Mouse (Mus musculus): ENCODE data around the gene Gm3233. TPM values are rescaled to one million over a fixed set of nuclear protein-coding genes. Genes with fewer than 3 reads are reported as not detected.
"Not testable (repeated sequence)": the region's sequence is repeated elsewhere in the genome, so short reads cannot be mapped to it uniquely, and the experiment has no call there.

Gene Gm3233
- polyA plus RNA-seq, 1 experiment from 2014 or later, result not detected

DNA sequence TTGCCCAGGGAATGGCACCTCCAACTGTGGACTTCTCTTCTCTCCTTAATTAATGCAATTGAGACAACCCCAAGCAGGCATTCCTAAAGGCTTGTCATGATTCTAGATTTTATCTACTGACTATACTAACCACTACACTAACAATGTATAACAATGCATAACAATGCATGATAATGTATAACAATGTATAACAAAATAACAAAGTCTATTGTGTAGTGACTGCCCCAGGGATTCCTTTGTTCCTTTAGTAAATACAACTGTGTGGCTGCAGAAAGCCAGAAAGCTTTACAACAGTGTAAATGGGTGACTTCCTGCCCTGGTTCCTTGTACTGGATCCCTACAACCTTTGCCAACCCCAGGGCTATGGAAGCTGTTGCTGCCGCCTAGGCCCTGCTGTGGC, 23.6 kb downstream of the Gm3233 start:
- no peaks in the 10 kb centered on the region for H3K27me3 ChIP-seq (ENCODE audit: insufficient read depth, low read length)
- no peak for ATAC-seq (ENCODE audit: low FRiP score, low TSS enrichment)
- WGBS, result 100% methylated on average over 1 of the region's 1 CpGs

DNA sequence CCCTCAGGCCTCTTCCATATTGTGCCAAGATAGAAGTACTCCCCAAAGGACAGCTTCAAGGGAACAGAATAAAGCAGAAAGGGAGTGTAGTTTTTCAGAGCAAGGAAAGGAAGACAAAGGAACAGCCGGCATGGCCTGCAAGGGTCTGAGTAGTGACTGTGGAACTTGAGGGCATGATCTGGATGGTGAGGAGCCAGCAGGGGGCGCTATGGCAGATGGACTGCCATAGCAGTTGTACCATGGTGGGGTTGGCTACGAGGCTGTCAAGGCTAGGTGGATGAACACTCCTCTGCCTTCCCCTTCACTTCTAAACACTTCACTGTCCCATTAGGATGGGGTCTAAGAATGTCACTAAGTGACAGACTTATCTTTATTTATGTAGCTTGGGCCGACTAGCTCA, 30.2 kb downstream of the Gm3233 start:
- Histone ChIP-seq H3K36me3 (ENCODE audit: insufficient read depth, low read length) (no peaks in the 10 kb centered on the region), H3K4me2 (replicated peaks; ENCODE audit: low read depth, low read length) (no peak overlapping the region), H3K9me3 (ENCODE audit: low read length) (no peaks in the 10 kb centered on the region), H3K27me3 (ENCODE audit: insufficient read depth, low read length) (no peaks in the 10 kb centered on the region), H3K27ac (ENCODE audit: low read length) (no peak overlapping the region), H3K4me1 (ENCODE audit: insufficient read depth, low read length) (no peaks in the 10 kb centered on the region), H3K9ac (replicated peaks; ENCODE audit: low read length) (no peak overlapping the region), H3K4me3 (ENCODE audit: low read length) (no peak overlapping the region)
- WGBS, result 47% methylated on average over 4 of the region's 4 CpGs
- no peak for ATAC-seq (ENCODE audit: low FRiP score, low TSS enrichment)

More for the DNA sequence above, 23.6 kb downstream of the Gm3233 start:
- Histone ChIP-seq H3K36me3 (ENCODE audit: insufficient read depth, low read length) (no peaks in the 10 kb centered on the region), H3K4me1 (ENCODE audit: insufficient read depth, low read length) (no peaks in the 10 kb centered on the region), H3K27ac (ENCODE audit: low read length) (no peak overlapping the region), H3K4me2 (replicated peaks; ENCODE audit: low read depth, low read length) (no peak overlapping the region), H3K9me3 (ENCODE audit: low read length) (no peaks in the 10 kb centered on the region; the same call in 1 of the 2 replicates), H3K9ac (replicated peaks; ENCODE audit: low read length) (no peak overlapping the region), H3K4me3 (ENCODE audit: low read length) (no peak overlapping the region)

DNA sequence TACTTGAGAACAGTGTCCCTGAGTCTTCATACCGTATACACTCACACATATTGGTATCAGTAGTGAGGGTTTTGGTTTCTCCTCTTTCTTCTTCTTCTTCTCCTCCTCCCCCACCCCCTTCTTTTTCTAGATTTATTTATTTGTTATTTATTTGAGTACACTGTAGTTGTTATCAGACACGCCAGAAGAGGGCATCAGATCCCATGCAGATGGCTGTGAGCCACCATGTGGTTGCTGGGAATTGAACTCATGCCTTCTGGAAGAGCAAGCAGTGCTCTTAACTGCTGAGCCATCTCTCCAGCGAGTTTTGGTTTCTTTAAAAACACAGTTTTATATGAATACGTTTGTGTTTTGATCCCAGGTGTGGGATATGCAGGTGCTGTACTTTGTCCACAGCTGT, 31.2 kb downstream of the Gm3233 start:
- Histone ChIP-seq H3K9ac (replicated peaks; ENCODE audit: low read length) (no peak overlapping the region), H3K4me2 (replicated peaks; ENCODE audit: low read depth, low read length) (no peak overlapping the region), H3K27me3 (ENCODE audit: insufficient read depth, low read length) (no peaks in the 10 kb centered on the region), H3K4me3 (ENCODE audit: low read length) (no peak overlapping the region), H3K4me1 (ENCODE audit: insufficient read depth, low read length) (no peaks in the 10 kb centered on the region), H3K36me3 (ENCODE audit: insufficient read depth, low read length) (no peaks in the 10 kb centered on the region), H3K9me3 (ENCODE audit: low read length) (no peaks in the 10 kb centered on the region), H3K27ac (ENCODE audit: low read length) (no peak overlapping the region)
- WGBS, result 57% methylated on average over 4 of the region's 4 CpGs
- ATAC-seq (ENCODE audit: low FRiP score, low TSS enrichment), result no peak

- H3K4me1 ChIP-seq (ENCODE audit: insufficient read depth, low read length), result no peaks in the 10 kb centered on the region
- no peaks in the 10 kb centered on the region for H3K27me3 ChIP-seq (ENCODE audit: insufficient read depth, low read length)
- WGBS, result 45% methylated on average over 3 of the region's 3 CpGs
- no peak within 1 kb of the TSS for H3K4me3 ChIP-seq (ENCODE audit: low read length)
- H3K4me2 ChIP-seq (replicated peaks; ENCODE audit: low read depth, low read length), result no peak within 1 kb of the TSS
- no peaks in the 10 kb centered on the region for H3K36me3 ChIP-seq (ENCODE audit: insufficient read depth, low read length)
- no peaks in the 10 kb centered on the region for H3K9me3 ChIP-seq (ENCODE audit: low read length)
- no peak for ATAC-seq (ENCODE audit: low FRiP score, low TSS enrichment)
- no peak within 1 kb of the TSS for H3K27ac ChIP-seq (ENCODE audit: low read length)
- H3K9ac ChIP-seq (replicated peaks; ENCODE audit: low read length), result no peak within 1 kb of the TSS
These were observed 33.3 kb downstream of the Gm3233 start, which contains the start of gene Gm10100 for GRCm38 (mm10) chr10:77726186-77726585. TSS of gene Gm10100 (plus strand) at chr10:77726486.

DNA sequence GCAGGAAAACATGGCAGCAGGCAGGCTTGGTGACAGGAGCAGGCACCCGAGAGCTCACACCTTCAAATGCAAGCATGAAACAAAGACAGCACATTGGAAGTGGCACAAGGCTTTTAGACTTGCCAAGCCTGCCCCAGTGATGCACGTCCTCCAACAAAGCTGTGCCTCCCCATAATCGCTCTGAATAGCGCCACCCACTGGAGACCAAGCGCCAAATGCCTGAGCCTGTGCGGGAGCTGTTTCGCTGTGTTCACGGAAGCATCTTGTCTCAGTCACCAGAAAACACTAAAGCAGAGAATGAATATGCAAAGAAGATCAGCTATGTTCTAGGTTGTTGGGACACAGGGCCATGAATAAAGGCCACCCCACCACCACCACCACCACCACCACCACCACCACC, 34.6 kb downstream of the Gm3233 start:
- Histone ChIP-seq H3K36me3 (ENCODE audit: insufficient read depth, low read length) (no peaks in the 10 kb centered on the region), H3K9me3 (ENCODE audit: low read length) (peaks cover 5% of the 10 kb centered on the region; the same call in 1 of the 2 replicates)
- WGBS, result 75% methylated on average over 8 of the region's 8 CpGs

GRCm38 (mm10) chr10:77720299-77720698, 39.2 kb downstream of the Gm3233 start, which contains the start of gene Krtap12-1:
TSS of gene Krtap12-1 (plus strand) at chr10:77720599.
- 85% methylated on average over 1 of the region's 1 CpGs for WGBS
- H3K4me1 ChIP-seq (ENCODE audit: insufficient read depth, low read length); ATAC-seq (ENCODE audit: low FRiP score, low TSS enrichment): not testable (repeated sequence)

More for the DNA sequence above, 34.6 kb downstream of the Gm3233 start:
- ATAC-seq (ENCODE audit: low FRiP score, low TSS enrichment), result no peak
- Histone ChIP-seq H3K4me2 (replicated peaks; ENCODE audit: low read depth, low read length) (no peak overlapping the region), H3K27ac (ENCODE audit: low read length) (no peak overlapping the region), H3K4me3 (ENCODE audit: low read length) (no peak overlapping the region), H3K9ac (replicated peaks; ENCODE audit: low read length) (no peak overlapping the region), H3K4me1 (ENCODE audit: insufficient read depth, low read length) (no peaks in the 10 kb centered on the region), H3K27me3 (ENCODE audit: insufficient read depth, low read length) (no peaks in the 10 kb centered on the region)

DNA sequence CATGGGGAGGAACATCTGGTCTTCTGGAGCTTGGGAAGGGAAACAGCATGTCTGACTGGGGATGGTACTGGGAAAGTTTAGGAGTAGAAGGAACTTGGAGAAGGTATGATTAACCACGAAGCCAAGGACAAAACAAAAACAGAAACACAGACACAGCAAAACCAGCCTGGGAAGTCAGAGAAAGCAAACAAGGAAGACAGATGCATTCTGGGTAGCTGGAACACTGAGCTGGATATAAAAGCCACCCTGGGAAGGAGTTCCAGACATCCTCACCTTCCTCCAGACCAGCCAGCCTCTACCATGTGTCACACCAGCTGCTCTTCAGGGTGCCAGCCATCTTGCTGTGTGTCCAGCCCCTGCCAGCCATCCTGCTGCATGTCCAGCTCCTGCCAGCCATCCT, 44.0 kb downstream of the Gm3233 start, which contains the start of gene Gm10142:
Gene Gm10142, plus strand, starts transcription at position 301 of the 400 bp plus-strand sequence.
- Histone ChIP-seq H3K9ac (replicated peaks; ENCODE audit: low read length) (no peak within 1 kb of the TSS), H3K4me2 (replicated peaks; ENCODE audit: low read depth, low read length) (no peak within 1 kb of the TSS), H3K4me1 (ENCODE audit: insufficient read depth, low read length) (no peaks in the 10 kb centered on the region), H3K27ac (ENCODE audit: low read length) (no peak within 1 kb of the TSS), H3K36me3 (ENCODE audit: insufficient read depth, low read length) (no peaks in the 10 kb centered on the region), H3K9me3 (ENCODE audit: low read length) (peaks cover 5% of the 10 kb centered on the region; the same call in 1 of the 2 replicates), H3K27me3 (ENCODE audit: insufficient read depth, low read length) (no peaks in the 10 kb centered on the region), H3K4me3 (ENCODE audit: low read length) (no peak within 1 kb of the TSS)
- WGBS, result 92% methylated on average over 1 of the region's 1 CpGs
- no peak for ATAC-seq (ENCODE audit: low FRiP score, low TSS enrichment)

More at GRCm38 (mm10) chr10:77720299-77720698, 39.2 kb downstream of the Gm3233 start, which contains the start of gene Krtap12-1:
- H3K27ac ChIP-seq (ENCODE audit: low read length); H3K4me2 ChIP-seq (replicated peaks; ENCODE audit: low read depth, low read length); H3K27me3 ChIP-seq (ENCODE audit: insufficient read depth, low read length); H3K9me3 ChIP-seq (ENCODE audit: low read length); H3K36me3 ChIP-seq (ENCODE audit: insufficient read depth, low read length); H3K9ac ChIP-seq (replicated peaks; ENCODE audit: low read length); H3K4me3 ChIP-seq (ENCODE audit: low read length): not testable (repeated sequence)

- H3K36me3 ChIP-seq (ENCODE audit: insufficient read depth, low read length), result no peaks in the 10 kb centered on the region
- ATAC-seq (ENCODE audit: low FRiP score, low TSS enrichment), result no peak
- no peaks in the 10 kb centered on the region for H3K9me3 ChIP-seq (ENCODE audit: low read length)
- H3K4me3 ChIP-seq (ENCODE audit: low read length), result no peak overlapping the region
- H3K4me2 ChIP-seq (replicated peaks; ENCODE audit: low read depth, low read length), result no peak overlapping the region
- 57% methylated on average over 4 of the region's 4 CpGs for WGBS
- no peaks in the 10 kb centered on the region for H3K4me1 ChIP-seq (ENCODE audit: insufficient read depth, low read length)
- H3K9ac ChIP-seq (replicated peaks; ENCODE audit: low read length), result no peak overlapping the region
- H3K27me3 ChIP-seq (ENCODE audit: insufficient read depth, low read length), result no peaks in the 10 kb centered on the region
- H3K27ac ChIP-seq (ENCODE audit: low read length), result no peak overlapping the region
These were observed 45.7 kb downstream of the Gm3233 start for GRCm38 (mm10) chr10:77713734-77714133.

DNA sequence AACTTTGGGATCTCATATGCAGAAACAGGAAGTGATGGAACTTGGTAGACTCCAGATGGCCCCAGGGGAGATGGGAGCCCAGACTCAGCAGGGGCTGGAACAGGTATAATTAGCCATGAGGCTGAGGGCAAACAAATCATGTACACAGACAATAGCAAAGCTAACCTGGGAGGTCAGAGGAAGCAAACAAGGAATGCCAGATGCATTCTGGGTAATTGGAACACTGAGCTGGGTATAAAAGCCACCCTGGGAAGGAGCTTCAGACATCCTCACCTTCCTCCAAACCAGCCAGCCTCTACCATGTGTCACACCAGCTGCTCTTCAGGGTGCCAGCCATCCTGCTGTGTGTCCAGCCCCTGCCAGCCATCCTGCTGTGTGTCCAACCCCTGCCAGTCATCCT, 48.3 kb downstream of the Gm3233 start, which contains the start of gene Gm10024:
Gene Gm10024, plus strand, starts transcription at position 301 of the 400 bp plus-strand sequence.
- not testable (repeated sequence) for H3K4me1 ChIP-seq (ENCODE audit: insufficient read depth, low read length); H3K36me3 ChIP-seq (ENCODE audit: insufficient read depth, low read length); H3K9me3 ChIP-seq (ENCODE audit: low read length); ATAC-seq (ENCODE audit: low FRiP score, low TSS enrichment); H3K27ac ChIP-seq (ENCODE audit: low read length); H3K4me3 ChIP-seq (ENCODE audit: low read length); H3K9ac ChIP-seq (replicated peaks; ENCODE audit: low read length); H3K4me2 ChIP-seq (replicated peaks; ENCODE audit: low read depth, low read length); H3K27me3 ChIP-seq (ENCODE audit: insufficient read depth, low read length)

GRCm38 (mm10) chr10:77709831-77710230, 49.7 kb downstream of the Gm3233 start:
- no peak for ATAC-seq (ENCODE audit: low FRiP score, low TSS enrichment)
- Histone ChIP-seq H3K27me3 (ENCODE audit: insufficient read depth, low read length) (no peaks in the 10 kb centered on the region), H3K9me3 (ENCODE audit: low read length) (0 out of 2 replicates have a peak, but pooled peaks cover 3% of the 10 kb centered on the region), H3K4me3 (ENCODE audit: low read length) (no peak overlapping the region), H3K4me1 (ENCODE audit: insufficient read depth, low read length) (no peaks in the 10 kb centered on the region), H3K9ac (replicated peaks; ENCODE audit: low read length) (no peak overlapping the region), H3K27ac (ENCODE audit: low read length) (no peak overlapping the region), H3K36me3 (ENCODE audit: insufficient read depth, low read length) (no peaks in the 10 kb centered on the region), H3K4me2 (replicated peaks; ENCODE audit: low read depth, low read length) (no peak overlapping the region)
- WGBS, result 76% methylated on average over 3 of the region's 3 CpGs
